Comparison of ENCODE assay signal across 15 mouse cellular contexts in genomic region chr12:88726316-88726715, GRCm38 (mm10). TPM values are rescaled to one million over a fixed set of nuclear protein-coding genes. Genes with fewer than 3 reads are reported as not detected.
DNase-seq lines count a peak whose midpoint lies in the region; ATAC-seq and TF ChIP-seq lines count a peak whose summit lies in the region.
"Had no signal": no experiment of that assay in that cellular context is flagged by ENCODE, and none has a peak within 500 bp of the region (broad histone marks: within the 10 kb centered on the region; RNA-seq: fewer than 3 reads in every experiment).

No protein-coding gene starts in this region.

- H3K9me3 ChIP-seq in neural tube, embryonic 12.5 days, result no peaks in the 10 kb centered on the region
- no peaks in the 10 kb centered on the region for H3K9me3 ChIP-seq in hindbrain, postnatal 0 days (ENCODE audit: low read length)
- H3K9me3 ChIP-seq: heart, embryonic 15.5 days had no signal

- TF ChIP-seq POLR2A in cerebellum, adult 2 months (IDR thresholded peaks at IDR 0.05; ENCODE audit: borderline replicate concordance, insufficient read depth, low read length), result no peak
- TF ChIP-seq POLR2A in kidney, adult 2 months (IDR thresholded peaks at IDR 0.05; ENCODE audit: low read depth, low read length), result no peak

- no peak for DNase-seq in cerebellum, adult 2 months
- no peak for DNase-seq in cerebellum, adult 9-11 months
- no peak for DNase-seq in neural tube, embryonic 10.5 days (ENCODE audit: extremely low spot score, low spot score)
- peak; percentile 36 for DNase-seq in hindbrain, postnatal 0 days (ENCODE audit: low spot score)
- DNase-seq in natural killer cell, adult 2 months (ENCODE audit: low spot score in 2 of 2), result no peak
- DNase-seq in layer of hippocampus, postnatal 25 days (ENCODE audit: extremely low spot score in 1 of 2, low spot score in 1 of 2), result no peak
- DNase-seq in kidney, adult 2 months, result no peak
- DNase-seq: adrenal gland, postnatal 14 days; kidney, adult 9 months; lung, postnatal 14 days; right cerebral cortex, postnatal 4 days had no signal

- peak overlapping the region; percentile 2 for H3K4me3 ChIP-seq in cerebellum, adult 2 months (replicated peaks; ENCODE audit: insufficient read depth, low read depth, low read length)
- H3K4me3 ChIP-seq in neural tube, embryonic 12.5 days, result peak overlapping the region; percentile 31
- H3K4me3 ChIP-seq in hindbrain, postnatal 0 days (ENCODE audit: low read length), result peak overlapping the region; percentile 43
- no peak overlapping the region for H3K4me3 ChIP-seq in kidney, adult 2 months (ENCODE audit: insufficient read depth, low read depth, low read length)
- H3K4me3 ChIP-seq: heart, embryonic 15.5 days had no signal

- peak overlapping the region; percentile 61 for H3K4me2 ChIP-seq in neural tube, embryonic 12.5 days (replicated peaks)
- peak overlapping the region; percentile 65 for H3K4me2 ChIP-seq in hindbrain, postnatal 0 days (ENCODE audit: low read depth, low read length)
- H3K4me2 ChIP-seq: heart, embryonic 15.5 days had no signal

- no peaks in the 10 kb centered on the region for H3K4me1 ChIP-seq in cerebellum, adult 2 months (ENCODE audit: control insufficient read depth, insufficient read depth, low read length)
- H3K4me1 ChIP-seq in neural tube, embryonic 12.5 days, result no peaks in the 10 kb centered on the region
- H3K4me1 ChIP-seq in hindbrain, postnatal 0 days (ENCODE audit: insufficient read depth, low read length), result no peaks in the 10 kb centered on the region
- H3K4me1 ChIP-seq in kidney, adult 2 months (ENCODE audit: control insufficient read depth, insufficient read depth, low read length), result no peaks in the 10 kb centered on the region

- no peak overlapping the region for H3K27ac ChIP-seq in cerebellum, adult 2 months (ENCODE audit: insufficient read depth, low read length)
- H3K27ac ChIP-seq in neural tube, embryonic 12.5 days, result 0 out of 2 replicates have a peak overlapping the region, but pooled peaks have one; percentile 42
- peak overlapping the region; percentile 74 for H3K27ac ChIP-seq in hindbrain, postnatal 0 days
- H3K27ac ChIP-seq in kidney, adult 2 months (ENCODE audit: insufficient read depth, low read depth, low read length), result no peak overlapping the region
- H3K27ac ChIP-seq: heart, embryonic 15.5 days had no signal

- 0 out of 2 replicates have a peak overlapping the region, but pooled peaks have one; percentile 33 for H3K9ac ChIP-seq in neural tube, embryonic 12.5 days
- peak overlapping the region; percentile 41 for H3K9ac ChIP-seq in hindbrain, postnatal 0 days (replicated peaks; ENCODE audit: low read length)
- H3K9ac ChIP-seq: heart, embryonic 15.5 days had no signal

- H3K36me3 ChIP-seq in neural tube, embryonic 12.5 days, result no peaks in the 10 kb centered on the region
- H3K36me3 ChIP-seq in hindbrain, postnatal 0 days (ENCODE audit: insufficient read depth, low read length), result no peaks in the 10 kb centered on the region
- no peaks in the 10 kb centered on the region for H3K36me3 ChIP-seq in kidney, adult 2 months (ENCODE audit: control insufficient read depth, insufficient read depth, low read length)
- H3K36me3 ChIP-seq: heart, embryonic 15.5 days had no signal

- 92% methylated on average over 13 of the region's 13 CpGs for WGBS in cerebellum, adult 2 months
- WGBS in neural tube, embryonic 12.5 days, result 90% methylated on average over 13 of the region's 13 CpGs
- 70% methylated on average over 13 of the region's 13 CpGs for WGBS in hindbrain, postnatal 0 days
- 95% methylated on average over 13 of the region's 13 CpGs for WGBS in kidney, adult 2 months

- no peak; the same call in 1 of the 2 replicates for ATAC-seq in neural tube, embryonic 12.5 days (ENCODE audit: low FRiP score, low read depth)
- ATAC-seq in hindbrain, postnatal 0 days, result peak; percentile 46

- H3K27me3 ChIP-seq in cerebellum, adult 2 months (ENCODE audit: control insufficient read depth, insufficient read depth, low read length), result no peaks in the 10 kb centered on the region; the same call in 1 of the 2 replicates
- no peaks in the 10 kb centered on the region for H3K27me3 ChIP-seq in neural tube, embryonic 12.5 days (replicated peaks)
- H3K27me3 ChIP-seq in hindbrain, postnatal 0 days (ENCODE audit: insufficient read depth, low read length), result no peaks in the 10 kb centered on the region
- no peaks in the 10 kb centered on the region for H3K27me3 ChIP-seq in kidney, adult 2 months (replicated peaks; ENCODE audit: control insufficient read depth, insufficient read depth, low read length)
- H3K27me3 ChIP-seq: CH12.LX; heart, embryonic 15.5 days had no signal

- no peak for TF ChIP-seq CTCF in cerebellum, adult 2 months (IDR thresholded peaks at IDR 0.05; ENCODE audit: borderline replicate concordance, insufficient read depth, low read depth, low read length)
- no peak for TF ChIP-seq CTCF in hindbrain, postnatal 0 days (IDR thresholded peaks at IDR 0.05; ENCODE audit: low read depth)
- no peak for TF ChIP-seq CTCF in kidney, adult 2 months (conservative IDR thresholded peaks at IDR 0.05; ENCODE audit: insufficient read depth, insufficient read length, low read depth, low read length)

RNA-seq across cellular contexts. Expression of gene Nrxn3, which starts 3.6 kb away (rescaled TPM):
- polyA plus RNA-seq in cerebellum, adult 2 months (2012; rRNA removed), result 101 and 107 TPM in 2 replicates
- polyA plus RNA-seq in neural tube, embryonic 12.5 days (2016; fragmentation: Nextera tagmentation; extraction: Ambion mirVana), result 57.5 and 62.0 TPM in 2 replicates
- 100 and 103 TPM in 2 replicates for total RNA-seq in hindbrain, postnatal 0 days (2014; rRNA removed)
- polyA plus RNA-seq in hindbrain, postnatal 0 days (2015; fragmentation: Nextera tagmentation; extraction: Ambion mirVana), result 82.3 and 87.8 TPM in 2 replicates
- total RNA-seq in layer of hippocampus, postnatal 25 days (2021), result 100 to 1,000 TPM; 147 to 197 TPM
- polyA plus RNA-seq in kidney, adult 2 months (2012; rRNA removed), result 0.39 and 0.65 TPM in 2 replicates
- total RNA-seq: granulocyte monocyte progenitor cell, adult 5-6 weeks had no signal

Comparison
In these comparisons a context has a peak if more than half of its experiments do, and no peak if none do; other contexts are left out.
1. H3K27ac ChIP-seq: peak in neural tube, embryonic 12.5 days (single experiment) and hindbrain, postnatal 0 days (single experiment); none in cerebellum, adult 2 months (single experiment) and kidney, adult 2 months (single experiment).
2. RNA of gene Nrxn3, which starts 3.6 kb away (polyA plus RNA-seq): 101 to 107 TPM in cerebellum, adult 2 months, 82.3 to 87.8 TPM in hindbrain, postnatal 0 days and 57.5 to 62.0 TPM in neural tube, embryonic 12.5 days; 0.39 to 0.65 TPM in kidney, adult 2 months; every median in the first group is over 10 times any median in the second.